Mouse (Mus musculus) CH12.LX (cell line): ENCODE measurements around the gene Zgrf1.

Experiments
- CHD1 ChIP-seq: IDR thresholded peaks from 2 replicates; pipeline ENCODE4 v1.6.1; 2012; ENCODE audit warnings: low read depth, low read length, improper control_type of control experiment, inconsistent platforms
- CTCF ChIP-seq, 2 experiments: IDR thresholded peaks in 1 of 2; conservative IDR thresholded peaks in 1 of 2; 2 replicates each; pipeline ENCODE4 v1.5.1; 2011 to 2012; ENCODE audit warnings: low read depth in 2 of 2, low read length in 2 of 2, improper control_type of control experiment in 1 of 2, inconsistent platforms in 1 of 2, mild to moderate bottlenecking in 1 of 2, moderate library complexity in 1 of 2
- E2F4 ChIP-seq: IDR thresholded peaks from 2 replicates; pipeline ENCODE4 v1.6.1; 2011; ENCODE audit warnings: low read depth, low read length, improper control_type of control experiment; ENCODE audit not compliant: insufficient replicate concordance
- ELF1 ChIP-seq: IDR thresholded peaks from 2 replicates; pipeline ENCODE4 v1.6.1; 2014; ENCODE audit warnings: low read depth, mild to moderate bottlenecking, inconsistent platforms, low read length, improper control_type of control experiment
- JUND ChIP-seq: conservative IDR thresholded peaks from 2 replicates; pipeline ENCODE4 v1.6.1; 2011; ENCODE audit warnings: low read depth, low read length, improper control_type of control experiment
- NRF1 ChIP-seq: IDR thresholded peaks from 2 replicates; pipeline ENCODE4 v1.6.1; 2014; ENCODE audit warnings: low read depth, mild to moderate bottlenecking, inconsistent platforms, low read length, improper control_type of control experiment, moderate library complexity
- POLR2A ChIP-seq: IDR thresholded peaks from 2 replicates; pipeline ENCODE4 v1.6.1; 2011; ENCODE audit warnings: low read depth, mild to moderate bottlenecking, improper control_type of control experiment, low read length
- RAD21 ChIP-seq: IDR thresholded peaks from 2 replicates; pipeline ENCODE4 v1.6.1; 2011; ENCODE audit warnings: low read depth, mild to moderate bottlenecking, low read length, improper control_type of control experiment, moderate library complexity
- SIN3A ChIP-seq: IDR thresholded peaks from 2 replicates; pipeline ENCODE4 v1.6.1; 2012; ENCODE audit warnings: low read length, improper control_type of control experiment, inconsistent platforms
- TCF12 ChIP-seq: IDR thresholded peaks from 2 replicates; pipeline ENCODE4 v1.6.1; 2014; ENCODE audit warnings: low read depth, mild to moderate bottlenecking, inconsistent platforms, low read length, improper control_type of control experiment
- ZNF384 ChIP-seq: IDR thresholded peaks from 2 replicates; pipeline ENCODE4 v1.6.1; 2012; ENCODE audit warnings: low read depth, low read length, improper control_type of control experiment, inconsistent platforms

GRCm38 (mm10) chr3:127511786-127512746, 41.2 kb upstream of the Zgrf1 start:
- TF ChIP-seq JUND (no peak), NRF1 (no peak), CTCF (conservative IDR thresholded peaks at IDR 0.05 in 1 of 2, IDR thresholded peaks at IDR 0.05 in 1 of 2; ENCODE audit: low read depth in 2 of 2, low read length in 2 of 2) (no peak), ELF1 (no peak), TCF12 (no peak), ZNF384 (no peak), POLR2A (no peak), E2F4 (no peak), RAD21 (no peak), SIN3A (no peak), CHD1 (no peak)
